Mouse (Mus musculus) kidney, embryonic 14.5 days (tissue): ENCODE measurements around the gene D1Ertd622e. TPM values are rescaled to one million over a fixed set of nuclear protein-coding genes. Genes with fewer than 3 reads are reported as not detected.

Source experiments
- polyA plus RNA-seq: library from polyadenylated mRNA; unstranded; fragments of >200 nt; fragmentation: Nextera tagmentation; extraction: Ambion mirVana; gene quantifications from 2 replicates; pipeline ENCODE4 v1.2.1, GENCODE M21; 2014

Gene D1Ertd622e
- polyA plus RNA-seq, 1 experiment from 2014 or later: 22.5 TPM

Other genes with a start within 250 kb of the D1Ertd622e start
- 20.3 and 22.6 TPM in 2 replicates for gene Gin1, start 108.1 kb upstream of the D1Ertd622e start, polyA plus RNA-seq
- gene Ppip5k2, start 108.3 kb upstream of the D1Ertd622e start, polyA plus RNA-seq: 28.4 and 48.5 TPM in 2 replicates